Mouse (Mus musculus) G1E (cell line): Measurements from ENCODE around the gene Fam169a. TPM values are rescaled to one million over a fixed set of nuclear protein-coding genes. Genes with fewer than 3 reads are reported as not detected.

Experiments used
- ATAC-seq: 2 replicates; pipeline ENCODE4 v1.8.0; 2016; ENCODE audit warnings: mild to moderate bottlenecking; ENCODE audit not compliant: insufficient number of reproducible peaks, poor library complexity, low FRiP score, severe bottlenecking; ENCODE audit errors: extremely low read depth
- DNase-seq: peaks from one replicate; pipeline ENCODE4 v3.0.0; 2012; ENCODE audit warnings: low spot score
- H3K27me3 ChIP-seq: 2 replicates; pipeline ENCODE4 v1.6.1; 2012; ENCODE audit warnings: mild to moderate bottlenecking, low read length, inconsistent platforms; ENCODE audit not compliant: insufficient read depth
- H3K36me3 ChIP-seq: replicated peaks from 2 replicates; pipeline ENCODE3; 2012; ENCODE audit warnings: mild to moderate bottlenecking, inconsistent platforms
- H3K4me1 ChIP-seq: 2 replicates; pipeline ENCODE4 v1.6.1; 2012; ENCODE audit warnings: low read depth, low read length, inconsistent platforms, mixed read lengths; ENCODE audit not compliant: insufficient read depth
- H3K4me3 ChIP-seq: 2 replicates; pipeline ENCODE4 v1.5.1; 2012; ENCODE audit warnings: low read depth, mild to moderate bottlenecking, inconsistent platforms, low read length, moderate library complexity, mixed read lengths
- H3K9me3 ChIP-seq: replicated peaks from 2 replicates; pipeline ENCODE4 v1.6.1; 2012; ENCODE audit warnings: inconsistent platforms
- CTCF ChIP-seq: IDR thresholded peaks from 2 replicates; pipeline ENCODE4 v1.5.1; 2012; ENCODE audit warnings: low read depth, low read length, inconsistent platforms, mixed read lengths
- GATA1 ChIP-seq: IDR thresholded peaks from 2 replicates; pipeline ENCODE4 v1.6.1; 2012; ENCODE audit warnings: borderline replicate concordance, low read length, inconsistent platforms, mixed read lengths
- GATA2 ChIP-seq: IDR thresholded peaks from 2 replicates; pipeline ENCODE4 v1.6.1; 2012; ENCODE audit warnings: low read depth, low read length, inconsistent platforms, borderline replicate concordance
- POLR2AphosphoS5 ChIP-seq: IDR thresholded peaks from 2 replicates; pipeline ENCODE4 v1.6.1; 2012; ENCODE audit warnings: low read depth, low read length, inconsistent platforms; ENCODE audit not compliant: insufficient replicate concordance
- TAL1 ChIP-seq: conservative IDR thresholded peaks from 2 replicates; pipeline ENCODE4 v1.6.1; 2012; ENCODE audit warnings: low read depth, low read length, inconsistent platforms, mixed read lengths
- polyA plus RNA-seq: library from polyadenylated mRNA; stranded (reverse); fragments of >175 nt; gene quantifications from 2 replicates; pipeline ENCODE4 v1.2.3, GENCODE M21; 2012
- total RNA-seq, 2 experiments: library from RNA; stranded (forward) in 1 of 2; stranded (reverse) in 1 of 2; fragments of 200-1000 nt in 1 of 2; fragments of >200 nt in 1 of 2; fragmentation: Nextera tagmentation in 1 of 2; gene quantifications; 2 replicates each; pipeline ENCODE4 v1.2.3; 2014 to 2017

The Fam169a gene
- total and polyA plus RNA-seq, 3 experiments: 0.49 TPM; not detected in 2

DNA sequence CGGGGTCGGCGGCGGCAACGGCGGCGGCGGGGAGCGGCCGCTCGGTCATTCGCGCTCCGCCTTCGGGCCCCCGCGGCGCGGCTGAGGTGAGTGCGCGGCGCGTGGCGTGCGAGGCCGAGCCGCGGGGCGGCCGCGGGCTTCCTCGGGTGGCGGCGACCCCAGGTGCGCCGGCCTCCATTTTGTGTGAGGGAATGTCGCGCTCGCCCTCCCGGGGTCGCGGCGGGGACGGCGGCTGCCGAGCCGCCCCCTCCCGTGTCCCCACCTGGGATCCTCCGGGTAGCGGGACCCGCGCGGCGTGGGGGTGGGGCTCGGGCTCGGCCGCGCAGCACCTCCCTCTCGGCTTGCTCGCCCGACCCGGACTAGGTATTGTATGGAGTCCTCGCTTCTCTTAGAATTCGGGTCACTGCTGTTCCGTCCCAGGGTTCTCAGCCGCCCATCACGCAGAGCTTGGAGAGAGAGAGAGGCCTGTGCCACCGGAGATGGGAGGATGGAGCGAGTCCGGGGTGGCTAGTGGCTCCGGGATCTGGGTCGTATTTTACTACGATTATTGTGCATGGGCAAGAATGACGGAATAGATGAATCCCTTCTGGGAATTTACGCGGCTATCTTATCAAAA is 4.6 kb downstream of the Fam169a start:
- no peak for ATAC-seq
- Histone ChIP-seq H3K36me3 (no peaks in the 10 kb centered on the region), H3K4me1 (peaks cover 4% of the 10 kb centered on the region), H3K9me3 (peaks cover 13% of the 10 kb centered on the region), H3K27me3 (peaks cover 10% of the 10 kb centered on the region; the same call in 1 of the 2 replicates), H3K4me3 (no peak overlapping the region; the same call in 1 of the 2 replicates)
- DNase-seq: no peak
- no peak for TF ChIP-seq CTCF
- no peak for TF ChIP-seq GATA1

- no peak for ATAC-seq
- no peak overlapping the region for H3K4me3 ChIP-seq
- no peak for DNase-seq
Observed at GRCm38 (mm10) chr13:97073497-97073896, 6.4 kb downstream of the Fam169a start.

GRCm38 (mm10) chr13:97077556-97077955 is 10.5 kb downstream of the Fam169a start:
- no peak overlapping the region for H3K4me3 ChIP-seq
- no peak for ATAC-seq
- DNase-seq: no peak

More at GRCm38 (mm10) chr13:97073497-97073896, 6.4 kb downstream of the Fam169a start:
- Histone ChIP-seq H3K27me3 (peaks cover 5% of the 10 kb centered on the region; the same call in 1 of the 2 replicates), H3K9me3 (peaks cover 13% of the 10 kb centered on the region), H3K36me3 (no peaks in the 10 kb centered on the region), H3K4me1 (no peaks in the 10 kb centered on the region)
- TF ChIP-seq POLR2AphosphoS5 (no peak), CTCF (no peak), GATA1 (no peak)

DNA sequence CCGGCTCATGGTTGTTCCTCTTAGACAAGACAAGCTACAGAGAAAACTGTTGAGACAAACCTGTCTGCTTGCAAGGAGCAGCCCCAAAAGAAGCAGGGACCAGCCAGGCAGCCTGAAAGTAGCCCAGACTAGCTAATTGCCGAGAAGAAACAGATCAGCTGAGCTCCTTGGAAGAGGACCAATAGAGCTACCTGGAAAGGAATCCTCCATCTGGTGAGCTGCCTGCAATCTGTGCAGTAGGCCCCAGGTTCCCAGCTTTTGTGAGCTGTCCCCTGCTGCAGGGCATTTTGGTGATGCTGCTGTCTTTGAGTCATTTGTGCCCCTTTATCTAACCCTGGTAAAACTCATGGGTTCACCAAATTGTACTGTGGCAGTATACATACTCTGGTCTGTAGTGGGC is 13.1 kb downstream of the Fam169a start:
- no peak for ATAC-seq
- Histone ChIP-seq H3K4me3 (no peak overlapping the region), H3K9me3 (no peaks in the 10 kb centered on the region), H3K27me3 (0 out of 2 replicates have a peak, but pooled peaks cover 4% of the 10 kb centered on the region), H3K4me1 (no peaks in the 10 kb centered on the region), H3K36me3 (no peaks in the 10 kb centered on the region)
- DNase-seq: no peak
- TF ChIP-seq TAL1 (no peak), CTCF (no peak), GATA2 (no peak), GATA1 (no peak), POLR2AphosphoS5 (no peak)

More at GRCm38 (mm10) chr13:97077556-97077955, 10.5 kb downstream of the Fam169a start:
- no peaks in the 10 kb centered on the region for H3K4me1 ChIP-seq
- no peaks in the 10 kb centered on the region for H3K36me3 ChIP-seq
- TF ChIP-seq GATA1 (no peak), POLR2AphosphoS5 (no peak), TAL1 (no peak), CTCF (no peak), GATA2 (no peak)
- no peaks in the 10 kb centered on the region for H3K9me3 ChIP-seq
- H3K27me3 ChIP-seq: 0 out of 2 replicates have a peak, but pooled peaks cover 4% of the 10 kb centered on the region

- H3K9me3 ChIP-seq: no peaks in the 10 kb centered on the region
- H3K27me3 ChIP-seq: 0 out of 2 replicates have a peak, but pooled peaks cover 4% of the 10 kb centered on the region
- no peak overlapping the region for H3K4me3 ChIP-seq
- ATAC-seq (no peak), DNase-seq (no peak)
- no peaks in the 10 kb centered on the region for H3K4me1 ChIP-seq
- TF ChIP-seq TAL1 (no peak), CTCF (no peak), GATA1 (no peak), POLR2AphosphoS5 (no peak), GATA2 (no peak)
- H3K36me3 ChIP-seq: no peaks in the 10 kb centered on the region
Observed at GRCm38 (mm10) chr13:97080615-97081014, 13.5 kb downstream of the Fam169a start.

DNA sequence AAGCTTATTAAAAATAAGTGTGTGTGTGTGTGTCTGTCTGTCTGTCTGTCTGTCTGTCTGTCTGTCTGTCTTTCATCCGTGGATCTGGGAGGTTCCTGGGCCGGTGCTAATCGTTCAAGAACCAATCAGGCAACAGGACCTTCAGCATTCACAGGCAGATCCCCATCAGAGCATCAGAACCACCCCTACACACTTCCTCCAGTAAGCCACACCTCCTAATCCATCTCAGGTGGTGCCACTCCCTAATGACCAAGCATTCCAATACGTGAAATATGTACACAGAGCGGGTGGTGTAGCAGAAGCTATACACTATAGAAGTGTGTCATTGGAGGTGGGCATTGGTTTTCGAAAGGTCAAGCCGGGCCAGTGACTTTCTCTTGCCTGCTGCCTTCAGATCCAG is 15.3 kb downstream of the Fam169a start:
- Histone ChIP-seq H3K4me3 (no peak overlapping the region), H3K4me1 (no peaks in the 10 kb centered on the region), H3K27me3 (peaks cover 4% of the 10 kb centered on the region; the same call in 1 of the 2 replicates), H3K36me3 (no peaks in the 10 kb centered on the region), H3K9me3 (no peaks in the 10 kb centered on the region)
- TF ChIP-seq TAL1: no peak
- no peak for TF ChIP-seq CTCF
- no peak for TF ChIP-seq POLR2AphosphoS5
- no peak for TF ChIP-seq GATA1
- no peak for TF ChIP-seq GATA2
- ATAC-seq (no peak), DNase-seq (no peak)

DNA sequence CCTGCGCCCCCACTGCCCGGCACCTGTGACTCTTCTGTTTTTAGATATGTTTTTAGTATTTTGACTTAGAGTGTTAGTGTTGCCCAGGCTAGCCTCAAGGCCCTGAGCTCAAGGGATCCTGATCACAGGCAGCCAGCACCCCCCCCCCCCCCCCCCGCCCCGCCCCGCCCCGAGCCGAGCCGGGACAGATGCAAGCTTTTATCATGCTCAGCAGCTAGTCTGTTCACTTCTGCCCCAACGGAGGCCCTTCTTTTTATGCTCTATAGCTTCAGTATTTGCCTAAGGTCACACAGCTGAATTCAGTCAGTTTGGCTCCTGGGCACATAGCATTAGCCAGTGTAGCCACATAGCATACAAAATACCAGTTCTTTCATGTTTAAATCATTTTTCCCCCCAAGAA is 19.2 kb downstream of the Fam169a start:
- peaks cover 4% of the 10 kb centered on the region; the same call in 1 of the 2 replicates for H3K27me3 ChIP-seq
- DNase-seq: no peak
- H3K4me3 ChIP-seq: no peak overlapping the region
- no peak for ATAC-seq
- no peaks in the 10 kb centered on the region for H3K4me1 ChIP-seq
- H3K36me3 ChIP-seq: no peaks in the 10 kb centered on the region
- H3K9me3 ChIP-seq: no peaks in the 10 kb centered on the region
- no peak for TF ChIP-seq GATA1
- no peak for TF ChIP-seq CTCF
- TF ChIP-seq TAL1: no peak
- no peak for TF ChIP-seq GATA2
- no peak for TF ChIP-seq POLR2AphosphoS5
